Mouse (Mus musculus) heart, adult 2 months (tissue): ENCODE measurements around the gene Dixdc1.

Experiments
- CTCF ChIP-seq: fragments of 200-600 bp; IDR thresholded peaks from 2 replicates; pipeline ENCODE4 v1.8.1; 2022; ENCODE audit warnings: antibody characterized with exemption, mild to moderate bottlenecking, moderate library complexity
- EP300 ChIP-seq: fragments of 200-500 bp; IDR thresholded peaks from 2 replicates; pipeline ENCODE4 v1.6.1; 2011; ENCODE audit warnings: low read depth, low read length, control low read depth; ENCODE audit not compliant: insufficient read depth
- POLR2A ChIP-seq: fragments of 200-500 bp; IDR thresholded peaks from 2 replicates; pipeline ENCODE4 v1.6.1; 2011; ENCODE audit warnings: mild to moderate bottlenecking, low read depth, low read length, control low read depth; ENCODE audit not compliant: insufficient read depth

DNA sequence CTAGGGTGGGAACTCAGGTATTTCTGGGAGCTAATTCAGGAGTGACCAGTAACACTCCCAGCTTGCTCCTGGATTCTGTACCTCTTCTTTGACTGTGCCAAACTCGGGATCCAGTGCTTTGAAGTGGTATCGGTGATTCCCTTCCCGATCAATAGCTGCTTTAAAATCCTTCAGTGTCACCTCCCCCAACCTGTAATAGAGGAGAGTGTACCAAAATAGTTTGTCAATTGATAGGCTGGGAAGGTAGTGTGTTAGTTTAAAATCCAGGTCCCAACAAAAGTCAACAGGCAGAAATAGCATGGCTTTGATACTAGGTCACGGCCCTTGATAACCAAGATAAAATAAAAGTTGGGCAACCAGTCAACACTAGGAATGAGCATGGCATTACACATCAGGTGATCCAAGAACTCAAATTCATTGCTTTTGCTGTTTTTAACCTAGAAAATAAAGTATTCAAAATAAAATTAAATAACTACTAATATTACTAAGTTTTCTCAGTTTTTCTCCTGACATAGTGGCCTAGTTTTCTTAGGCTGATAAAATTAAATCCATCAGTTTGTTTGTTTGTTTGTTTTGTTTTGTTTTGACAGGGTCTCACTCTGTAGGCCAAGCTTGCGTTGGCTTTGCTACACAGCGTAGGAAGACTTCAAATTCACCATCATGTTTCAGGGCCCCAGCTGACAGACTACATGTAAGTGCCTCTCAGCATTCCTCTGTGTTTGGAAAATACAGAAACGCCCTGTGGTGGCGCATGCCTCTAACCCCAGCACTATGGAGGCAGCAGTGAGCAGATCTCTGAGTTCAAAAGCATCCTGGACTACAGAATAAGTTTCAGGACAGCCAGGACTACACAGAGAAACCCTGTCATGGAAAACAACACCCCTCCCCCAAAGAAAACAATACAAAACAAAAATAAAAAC lies 71.5 kb downstream of the Dixdc1 start:
- TF ChIP-seq CTCF (no peak), POLR2A (no peak), EP300 (no peak)
